Mouse (Mus musculus) left cerebral cortex, postnatal 25 days (tissue): ENCODE measurements around the gene Klk5. TPM values are rescaled to one million over a fixed set of nuclear protein-coding genes. Genes with fewer than 3 reads are reported as not detected.

Experiments
- DNase-seq, 2 experiments: peaks; one replicate each; pipeline ENCODE4 v3.0.0; 2022; ENCODE audit warnings: low spot score in 2 of 2, mixed read lengths in 1 of 2
- intact Hi-C: fragments of 180-260 bp; cut with DNase I; formaldehyde crosslinking; loops from one replicate; pipeline ENCODE4 v1.15.1; 2025
- total RNA-seq, 2 experiments: library from RNA; stranded (reverse); gene quantifications; 2 replicates each; pipeline ENCODE4 v1.2.3; 2021

Gene Klk5
- total RNA-seq, 2 experiments from 2014 or later = not detected

DNA sequence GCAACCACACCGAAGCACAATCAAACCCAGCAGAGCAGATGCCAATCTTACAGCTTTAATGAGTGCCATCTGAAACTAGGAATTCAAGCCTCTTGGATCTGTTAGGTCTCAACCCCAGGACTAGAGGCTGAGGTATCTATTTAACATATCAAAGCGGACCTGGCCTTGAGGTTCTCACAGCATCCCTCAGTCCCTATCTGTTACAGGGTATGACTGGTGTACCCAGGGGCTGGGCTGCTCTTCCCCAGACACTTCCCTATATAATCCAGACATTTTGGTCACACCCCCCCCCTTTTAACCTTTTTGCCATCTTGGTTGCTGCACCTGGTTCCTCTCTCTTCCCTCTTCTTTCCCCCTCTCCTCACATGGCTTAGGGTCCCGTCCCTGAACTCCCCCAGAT is 31.9 kb downstream of the Klk5 start:
- no peak for DNase-seq
- intact Hi-C loops = no loop called here

- intact Hi-C loops = no loop called here
- no peak for DNase-seq
These were observed 33.2 kb downstream of the Klk5 start for GRCm38 (mm10) chr7:43874868-43875375.

DNA sequence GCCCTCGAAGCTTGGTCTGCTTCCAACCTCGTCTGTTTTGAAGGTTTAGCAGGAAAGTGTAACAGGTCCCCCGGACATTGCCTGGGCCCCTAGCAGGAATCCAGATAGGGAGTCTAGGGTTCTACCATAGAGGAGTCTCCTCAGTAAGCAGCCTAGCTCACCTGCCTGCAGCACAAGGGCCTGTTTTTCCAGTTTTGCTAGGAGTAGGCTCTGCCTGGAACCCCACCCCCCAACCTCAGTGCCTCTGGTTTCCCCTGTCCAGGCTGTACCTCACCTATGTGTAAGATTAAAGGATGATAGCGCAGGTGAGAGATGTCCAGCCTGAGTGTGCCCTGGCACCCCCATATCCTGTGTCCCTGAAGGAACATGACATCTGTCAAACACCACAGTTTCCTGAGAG is 34.7 kb downstream of the Klk5 start:
- no peak for DNase-seq
- intact Hi-C loops = no loop called here

DNA sequence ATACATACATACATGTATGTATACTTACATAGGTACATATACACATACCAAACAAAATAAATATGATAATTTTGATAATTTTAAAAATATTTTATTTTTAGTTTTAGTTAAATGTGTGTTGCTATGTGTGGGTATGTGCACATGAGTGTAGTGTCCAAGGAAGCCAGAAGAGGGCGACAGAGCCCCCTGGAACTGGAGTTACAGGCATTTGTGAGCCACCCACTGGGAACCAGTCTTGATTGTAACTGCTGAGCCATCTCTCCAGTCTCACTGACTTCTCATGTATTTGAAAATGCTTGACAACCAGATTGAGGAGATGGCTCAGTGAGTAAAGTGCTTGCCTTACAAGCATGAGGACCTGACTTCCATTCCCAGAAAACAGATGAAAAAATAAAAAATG is 36.5 kb downstream of the Klk5 start:
- intact Hi-C loops = no loop called here
- no peak for DNase-seq

GRCm38 (mm10) chr7:43880912-43881311 is 39.1 kb downstream of the Klk5 start, which contains the start of gene Klk4:
Gene Klk4, plus strand, starts transcription at chr7:43881160.
- intact Hi-C loops = no loop called here
- DNase-seq = no peak

DNA sequence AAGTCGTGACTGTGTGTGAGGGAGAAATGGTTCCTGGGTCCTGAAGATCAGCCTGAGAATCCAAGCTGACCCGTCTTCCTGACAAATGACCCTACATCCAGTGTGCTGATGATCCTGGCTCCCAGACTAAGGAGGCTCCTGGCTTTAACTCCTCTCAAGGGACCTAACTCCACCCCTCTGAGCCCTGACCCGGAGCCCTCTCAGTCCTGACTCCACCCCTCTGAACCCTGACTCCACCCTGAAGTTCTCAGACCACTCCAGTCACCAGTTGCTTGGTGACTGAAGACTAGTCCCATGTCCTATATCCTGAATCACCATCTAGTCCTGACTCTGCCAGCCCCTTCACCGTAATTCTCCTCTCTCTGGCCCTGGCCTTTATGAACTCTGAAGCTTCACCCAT is 40.6 kb downstream of the Klk5 start:
- DNase-seq = no peak

DNA sequence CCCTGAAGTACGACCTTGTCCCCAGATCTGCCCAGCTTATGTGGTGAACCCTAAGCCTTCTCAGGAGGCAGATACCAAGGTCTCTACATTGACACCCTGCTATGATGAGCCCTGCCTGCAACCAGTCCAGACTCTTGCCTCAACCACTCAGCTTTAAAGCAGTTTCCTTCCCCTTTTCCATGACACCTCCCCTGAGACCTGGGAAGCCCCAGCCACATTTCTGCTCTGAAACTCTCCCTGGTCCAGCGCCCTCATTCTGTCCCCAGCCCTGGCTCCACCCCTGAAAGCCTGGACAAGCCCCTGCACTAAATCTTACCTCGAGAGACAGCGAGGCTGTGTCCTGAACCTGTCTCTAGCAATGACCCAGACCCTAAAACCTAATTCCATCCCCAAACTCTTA is 41.0 kb downstream of the Klk5 start:
- intact Hi-C loops = no loop called here
- no peak for DNase-seq

More for the DNA sequence above, 40.6 kb downstream of the Klk5 start:
- intact Hi-C loops = no loop called here

DNA sequence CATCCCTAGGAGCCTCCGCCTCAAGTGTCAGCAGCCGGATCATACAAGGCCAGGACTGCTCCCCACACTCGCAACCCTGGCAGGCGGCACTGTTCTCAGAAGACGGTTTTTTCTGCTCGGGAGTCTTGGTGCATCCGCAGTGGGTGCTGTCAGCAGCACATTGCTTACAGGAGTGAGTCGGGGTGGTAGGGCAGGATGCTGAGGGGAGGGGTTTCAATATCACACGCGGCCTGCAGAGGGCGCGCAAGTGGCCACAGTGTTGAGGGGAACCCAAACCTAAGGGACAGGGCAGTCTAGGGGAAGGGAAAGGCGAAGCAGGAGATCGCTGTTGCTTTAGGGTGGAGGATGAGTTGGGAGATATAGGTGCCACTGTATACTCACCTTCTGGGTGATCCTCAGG is 41.8 kb downstream of the Klk5 start:
- intact Hi-C loops = no loop called here
- peak; percentile 18 to 34 for DNase-seq

DNA sequence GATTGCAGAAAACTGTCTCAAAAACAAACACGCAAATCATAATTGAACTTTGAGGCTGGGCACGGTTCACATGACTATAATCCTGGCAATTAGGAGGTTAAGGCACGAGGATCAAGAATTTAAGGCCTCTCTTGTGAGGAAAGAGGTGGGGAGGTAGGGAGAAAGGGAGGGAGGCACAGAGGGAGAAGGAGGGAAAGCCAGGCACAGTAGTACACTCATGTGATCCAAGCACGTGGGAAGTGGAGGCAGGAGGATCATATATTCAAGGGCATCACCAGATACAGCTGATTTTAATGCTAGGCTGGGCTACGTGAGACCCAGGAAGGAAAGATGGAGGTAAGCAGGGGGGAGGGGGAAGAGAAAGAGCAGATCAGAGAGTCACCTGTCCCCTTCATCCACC is 49.6 kb downstream of the Klk5 start:
- intact Hi-C loops = loop anchor here (5.0 to 10.0 kb wide), 2 partner anchors 307 to 364 kb away; no protein-coding TSS in a partner anchor
- DNase-seq = no peak

DNA sequence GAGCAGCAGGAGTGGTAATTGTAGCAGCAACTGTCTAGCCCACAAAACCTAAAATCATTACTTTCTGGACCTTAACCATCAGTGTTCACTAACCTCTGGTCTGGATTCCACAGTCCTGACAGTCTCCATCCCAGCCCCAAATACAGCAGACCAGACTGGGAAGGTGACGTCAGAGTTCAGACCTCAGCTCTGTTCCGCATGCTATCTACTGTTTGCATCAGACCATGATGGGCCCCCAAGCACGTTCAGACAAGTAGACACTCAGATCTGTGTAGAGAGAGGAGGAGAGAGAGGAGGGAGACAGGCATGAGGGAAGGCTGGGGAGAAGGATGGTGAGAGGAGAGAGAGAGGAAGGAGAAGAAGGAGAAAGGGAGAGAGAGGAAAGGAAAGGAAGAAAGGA is 50.0 kb downstream of the Klk5 start:
- intact Hi-C loops = loop anchor here (5.0 to 10.0 kb wide), 2 partner anchors 307 to 364 kb away; no protein-coding TSS in a partner anchor

GRCm38 (mm10) chr7:43894836-43895235 is 53.1 kb downstream of the Klk5 start:
- intact Hi-C loops = loop anchor here (1.0 to 10.0 kb wide), 4 partner anchors 106 to 368 kb away; no protein-coding TSS in a partner anchor
- peak; percentile 88 to 93 for DNase-seq

More for the DNA sequence above, 50.0 kb downstream of the Klk5 start:
- no peak for DNase-seq

Other genes starting within 250 kb of the Klk5 start
- gene Zfp819, start 234.8 kb upstream of the Klk5 start, total RNA-seq = under 1 TPM in 1 of 2 experiments, not detected in 1; 0.37 TPM
- not detected for gene Ceacam18, start 207.3 kb upstream of the Klk5 start, total RNA-seq
- gene Siglece, start 181.8 kb upstream of the Klk5 start, total RNA-seq = 1 to 10 TPM; 1.1 to 1.3 TPM
- gene Ctu1, start 170.0 kb upstream of the Klk5 start, total RNA-seq = 1 to 10 TPM; 7.5 to 8.7 TPM
- not detected for gene Klk14, start 151.6 kb upstream of the Klk5 start, total RNA-seq
- not detected for gene Klk13, start 129.4 kb upstream of the Klk5 start, total RNA-seq
- gene Klk12, start 73.1 kb upstream of the Klk5 start, total RNA-seq = not detected
- gene Klk11, start 67.4 kb upstream of the Klk5 start, total RNA-seq = not detected
- not detected for gene Klk10, start 60.9 kb upstream of the Klk5 start, total RNA-seq
- not detected for gene Klk9, start 50.1 kb upstream of the Klk5 start, total RNA-seq
- 1 to 10 TPM; 2.2 to 3.3 TPM for gene Klk8, start 44.4 kb upstream of the Klk5 start, total RNA-seq
- not detected for gene Klk7, start 30.7 kb upstream of the Klk5 start, total RNA-seq
- 1 to 10 TPM; 1.0 to 1.4 TPM for gene Klk6, start 17.5 kb upstream of the Klk5 start, total RNA-seq
- not detected for gene Klk4, start 39.2 kb downstream of the Klk5 start, total RNA-seq
- gene Klk15, start 91.8 kb downstream of the Klk5 start, total RNA-seq = not detected
- gene Klk1b8, start 108.7 kb downstream of the Klk5 start, total RNA-seq = not detected
- not detected for gene Klk1b1, start 124.8 kb downstream of the Klk5 start, total RNA-seq
- not detected for gene Klk1b9, start 134.1 kb downstream of the Klk5 start, total RNA-seq
- not detected for gene Klk1b11, start 153.9 kb downstream of the Klk5 start, total RNA-seq
- gene Klk1b26, start 170.2 kb downstream of the Klk5 start, total RNA-seq = not detected
- not detected for gene Klk1b27, start 210.3 kb downstream of the Klk5 start, total RNA-seq